Mouse (Mus musculus) C2C12 (cell line): ENCODE measurements around the gene Rnf126. TPM values are rescaled to one million over a fixed set of nuclear protein-coding genes. Genes with fewer than 3 reads are reported as not detected.

ENCODE experiments used
- H3K27me3 ChIP-seq: one replicate; pipeline ENCODE4 v1.6.1; 2011; ENCODE audit not compliant: control insufficient read depth, insufficient read depth, insufficient read length
- H3K36me3 ChIP-seq: one replicate; pipeline ENCODE4 v1.6.1; 2011; ENCODE audit not compliant: control insufficient read depth, insufficient read depth
- H3K4me3 ChIP-seq: one replicate; pipeline ENCODE4 v1.5.1; 2011; ENCODE audit warnings: mild to moderate bottlenecking, control low read depth; ENCODE audit not compliant: poor library complexity, insufficient read depth, severe bottlenecking
- H3K79me2 ChIP-seq: one replicate; pipeline ENCODE4 v1.6.1; 2011; ENCODE audit not compliant: control insufficient read depth, insufficient read depth
- H3K79me3 ChIP-seq: one replicate; pipeline ENCODE4 v1.6.1; 2011; ENCODE audit warnings: low read depth, control low read depth
- H3ac ChIP-seq: one replicate; pipeline ENCODE3; 2011; ENCODE audit warnings: low read depth; ENCODE audit not compliant: control insufficient read depth, insufficient read length
- CEBPB ChIP-seq: IDR thresholded peaks from one replicate; pipeline ENCODE4 v1.6.1; 2011; ENCODE audit warnings: low read depth, mild to moderate bottlenecking, control low read depth, moderate library complexity
- CTCF ChIP-seq: IDR thresholded peaks from one replicate; pipeline ENCODE4 v1.5.1; 2011; ENCODE audit not compliant: control insufficient read depth, insufficient read depth, insufficient read length
- FOSL1 ChIP-seq: IDR thresholded peaks from one replicate; pipeline ENCODE4 v1.8.0; 2011; ENCODE audit warnings: mild to moderate bottlenecking, low read length; ENCODE audit not compliant: poor library complexity, insufficient read depth, severe bottlenecking
- MAX ChIP-seq: IDR thresholded peaks from one replicate; pipeline ENCODE4 v1.6.1; 2011; ENCODE audit warnings: mild to moderate bottlenecking, control low read depth
- MYOD1 ChIP-seq: IDR thresholded peaks from one replicate; pipeline ENCODE4 v1.6.1; 2011; ENCODE audit warnings: low read depth; ENCODE audit not compliant: control insufficient read depth, insufficient read length
- MYOG ChIP-seq: IDR thresholded peaks from one replicate; pipeline ENCODE4 v1.6.1; 2011; ENCODE audit not compliant: control insufficient read depth, insufficient read length; ENCODE audit errors: extremely low read depth
- USF1 ChIP-seq: IDR thresholded peaks from one replicate; pipeline ENCODE4 v1.6.1; 2011; ENCODE audit warnings: low read depth, mild to moderate bottlenecking, control low read depth, moderate library complexity
- polyA plus RNA-seq: library from polyadenylated mRNA; unstranded; fragments of >200 nt; fragmentation: generic; extraction: Trizol; gene quantifications from one replicate; pipeline ENCODE4 v1.2.1, GENCODE M21; 2012; ENCODE audit warnings: missing spikeins

Gene Rnf126
- polyA plus RNA-seq, 1 experiment, result 116 TPM

- Histone ChIP-seq H3K79me2 (no peaks in the 10 kb centered on the region), H3ac (no peak overlapping the region)
These were observed 6.5 kb upstream of the Rnf126 start for GRCm38 (mm10) chr10:79773208-79773607.

DNA sequence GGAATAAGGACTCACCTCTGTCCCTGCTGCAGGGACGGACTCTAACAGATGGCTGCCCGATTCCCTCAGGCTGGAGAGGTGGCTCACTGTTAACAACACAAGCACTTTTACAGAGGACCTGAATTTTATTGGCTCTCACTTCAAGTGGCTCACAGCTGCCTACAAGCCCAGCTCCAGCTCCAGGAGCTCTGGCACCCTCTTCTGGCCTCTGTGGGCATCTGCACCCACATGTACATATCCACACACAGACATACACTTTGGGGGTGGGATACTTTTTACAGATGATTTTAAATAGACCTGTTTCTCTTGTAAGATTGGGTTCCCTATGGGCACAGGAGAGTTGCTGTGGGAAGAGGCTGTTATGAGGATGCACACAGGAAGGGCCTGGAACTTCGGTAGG is 5.6 kb upstream of the Rnf126 start:
- Histone ChIP-seq H3K79me2 (no peaks in the 10 kb centered on the region), H3K79me3 (no peaks in the 10 kb centered on the region), H3K36me3 (no peaks in the 10 kb centered on the region), H3K4me3 (no peak overlapping the region), H3ac (no peak overlapping the region), H3K27me3 (no peaks in the 10 kb centered on the region)
- TF ChIP-seq USF1 (no peak), MYOG (no peak), CEBPB (no peak), CTCF (no peak), MYOD1 (no peak), FOSL1 (no peak), MAX (no peak)

More at GRCm38 (mm10) chr10:79773208-79773607, 6.5 kb upstream of the Rnf126 start:
- no peak overlapping the region for H3K4me3 ChIP-seq
- no peaks in the 10 kb centered on the region for H3K36me3 ChIP-seq
- no peaks in the 10 kb centered on the region for H3K79me3 ChIP-seq
- H3K27me3 ChIP-seq, result no peaks in the 10 kb centered on the region
- TF ChIP-seq MAX, result no peak
- no peak for TF ChIP-seq CTCF
- TF ChIP-seq MYOD1, result no peak
- no peak for TF ChIP-seq CEBPB
- TF ChIP-seq FOSL1, result no peak
- no peak for TF ChIP-seq MYOG
- no peak for TF ChIP-seq USF1

DNA sequence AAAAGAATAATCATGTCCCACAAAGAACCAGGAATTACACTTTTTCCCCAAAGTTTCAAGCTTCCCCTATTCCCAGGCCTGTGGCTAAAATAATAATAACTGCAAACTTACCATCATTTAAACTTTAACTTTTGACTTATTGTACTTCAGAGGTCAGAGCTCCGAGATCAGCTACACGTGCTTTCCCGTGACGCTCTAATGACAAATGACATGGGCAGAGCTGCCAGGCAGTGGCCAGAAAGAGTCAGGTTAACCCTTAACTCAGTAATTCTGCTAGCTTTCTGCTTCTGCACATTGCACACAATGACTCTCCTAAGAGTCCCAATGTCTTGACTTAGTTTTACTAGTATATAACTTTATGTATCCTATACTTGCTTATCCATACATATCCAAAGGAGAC is 2.6 kb upstream of the Rnf126 start:
- no peaks in the 10 kb centered on the region for H3K27me3 ChIP-seq
- H3K79me2 ChIP-seq, result peaks cover 24% of the 10 kb centered on the region
- H3K4me3 ChIP-seq, result no peak overlapping the region
- peaks cover 9% of the 10 kb centered on the region for H3K36me3 ChIP-seq
- no peak overlapping the region for H3ac ChIP-seq
- TF ChIP-seq CEBPB (no peak), CTCF (no peak), MYOD1 (no peak), MAX (no peak), FOSL1 (no peak), MYOG (no peak), USF1 (no peak)
- peaks cover 22% of the 10 kb centered on the region for H3K79me3 ChIP-seq

DNA sequence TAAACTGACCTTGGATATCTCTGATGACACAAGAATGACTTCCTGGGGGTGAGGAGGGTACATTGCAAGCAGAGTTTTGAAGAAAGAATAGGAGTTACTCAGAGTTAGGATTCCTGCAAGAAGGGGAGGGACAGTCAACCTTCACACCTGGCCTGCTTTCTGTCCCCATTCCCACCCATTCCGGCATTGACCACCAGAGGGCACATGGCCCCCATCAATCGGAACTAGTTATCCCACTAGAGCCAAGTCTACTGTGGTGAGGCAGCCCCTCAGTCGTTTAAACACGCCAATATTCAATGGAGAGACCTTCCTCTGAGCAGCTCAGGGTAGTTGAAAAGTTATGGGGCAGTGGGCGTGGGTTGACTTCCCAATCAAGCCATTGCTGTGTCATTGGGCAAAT is 1.6 kb upstream of the Rnf126 start:
- no peak for TF ChIP-seq MYOG
- TF ChIP-seq MAX, result peak; percentile 45
- peak; percentile 87 for TF ChIP-seq CTCF

GRCm38 (mm10) chr10:79767372-79768244 is 856 bp upstream of the Rnf126 start:
- Histone ChIP-seq H3K79me3 (peaks cover 39% of the 10 kb centered on the region), H3K36me3 (peaks cover 25% of the 10 kb centered on the region), H3K79me2 (peaks cover 42% of the 10 kb centered on the region), H3K27me3 (no peaks in the 10 kb centered on the region), H3ac (peak overlapping the region; percentile 26), H3K4me3 (peak overlapping the region; percentile 99)
- TF ChIP-seq MAX (no peak), FOSL1 (no peak), CTCF (no peak), MYOG (no peak), CEBPB (no peak), USF1 (no peak), MYOD1 (no peak)

More for the DNA sequence above, 1.6 kb upstream of the Rnf126 start:
- Histone ChIP-seq H3K4me3 (no peak overlapping the region), H3K79me3 (peaks cover 31% of the 10 kb centered on the region), H3K79me2 (peaks cover 34% of the 10 kb centered on the region), H3ac (no peak overlapping the region), H3K27me3 (no peaks in the 10 kb centered on the region), H3K36me3 (peaks cover 17% of the 10 kb centered on the region)

DNA sequence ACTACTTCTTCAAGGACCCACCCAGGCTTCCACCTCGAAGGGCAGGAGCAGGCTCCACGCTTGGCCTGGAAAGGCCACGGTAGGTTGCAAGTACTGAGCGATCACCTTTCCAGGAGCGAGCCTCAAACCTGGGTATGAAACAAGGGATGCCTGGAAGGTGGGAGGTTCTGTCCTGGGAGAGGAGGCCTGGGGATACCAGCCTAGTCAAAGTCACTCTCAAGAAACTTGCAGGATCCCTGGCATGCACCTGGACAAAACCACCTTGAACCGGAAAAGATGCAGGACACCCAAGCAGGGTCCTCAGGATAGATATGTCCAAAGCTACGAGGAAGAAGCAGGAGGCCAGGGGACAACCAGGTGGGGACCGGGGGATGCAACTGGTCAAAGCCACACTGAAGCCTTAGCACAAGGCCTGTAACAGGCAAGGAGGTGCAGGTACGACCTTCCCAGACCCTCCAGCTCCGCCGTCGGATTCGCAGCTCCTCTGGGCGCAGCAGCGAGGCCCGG is 698 bp downstream of the Rnf126 start:
- H3K4me3 ChIP-seq, result peak overlapping the region; percentile 99
- TF ChIP-seq CTCF (no peak), FOSL1 (no peak), CEBPB (no peak), MYOD1 (no peak), MAX (no peak), USF1 (no peak)
- peaks cover 40% of the 10 kb centered on the region for H3K36me3 ChIP-seq
- H3K79me2 ChIP-seq, result peaks cover 57% of the 10 kb centered on the region
- no peaks in the 10 kb centered on the region for H3K27me3 ChIP-seq
- H3K79me3 ChIP-seq, result peaks cover 44% of the 10 kb centered on the region
- H3ac ChIP-seq, result peak overlapping the region; percentile 89
